Mouse (Mus musculus): ENCODE data around the gene Ifi202b. TPM values are rescaled to one million over a fixed set of nuclear protein-coding genes. Genes with fewer than 3 reads are reported as not detected.

Gene Ifi202b
- 0.14 TPM in 1 of 2 replicates, not detected in the other for polyA plus RNA-seq (2012; rRNA removed)

GRCm38 (mm10) chr1:173982694-173983305, at the start of gene Ifi202b:
Gene Ifi202b (minus strand): TSS chr1:173982744.

GRCm38 (mm10) chr1:174031698-174032097, 49.2 kb upstream of the Ifi202b start, which contains the start of gene Ifi205:
Gene Ifi205 (minus strand): TSS chr1:174031810.

GRCm38 (mm10) chr1:173941924-173942779, 40.4 kb downstream of the Ifi202b start, which contains the start of the genes Mndal and Ifi203:
Gene Mndal (minus strand): TSS chr1:173942491.
Gene Ifi203 (minus strand): TSS chr1:173942672.

Other genes starting within 250 kb of the Ifi202b start
- 1.1 TPM in 2 replicates for gene Ifi207, start 241.0 kb downstream of the Ifi202b start, polyA plus RNA-seq (2012; rRNA removed)
- gene Ifi204, start 215.8 kb downstream of the Ifi202b start, polyA plus RNA-seq (2012; rRNA removed) = 0.17 and 0.29 TPM in 2 replicates
- 0.07 TPM in 2 replicates for gene Ifi211, start 69.7 kb downstream of the Ifi202b start, polyA plus RNA-seq (2012; rRNA removed)
- gene Mndal, start 40.3 kb downstream of the Ifi202b start, polyA plus RNA-seq (2012; rRNA removed) = 0.36 and 1.5 TPM in 2 replicates
- gene Ifi203, start 40.1 kb downstream of the Ifi202b start, polyA plus RNA-seq (2012; rRNA removed) = 1.0 and 1.1 TPM in 2 replicates
- 0.21 and 0.25 TPM in 2 replicates for gene Ifi205, start 49.1 kb upstream of the Ifi202b start, polyA plus RNA-seq (2012; rRNA removed)
- gene Olfr433, start 58.0 kb upstream of the Ifi202b start, polyA plus RNA-seq (2012; rRNA removed) = 0.07 and 0.15 TPM in 2 replicates
- gene Olfr432, start 66.5 kb upstream of the Ifi202b start, polyA plus RNA-seq (2012; rRNA removed) = 0.37 TPM in 1 of 2 replicates, not detected in the other
- not detected in 2 replicates for gene Olfr430, start 83.9 kb upstream of the Ifi202b start, polyA plus RNA-seq (2012; rRNA removed)
- gene Olfr429, start 101.6 kb upstream of the Ifi202b start, polyA plus RNA-seq (2012; rRNA removed) = not detected in 2 replicates
- gene Olfr427, start 114.1 kb upstream of the Ifi202b start, polyA plus RNA-seq (2012; rRNA removed) = not detected in 2 replicates
- not detected in 2 replicates for gene Olfr231, start 138.4 kb upstream of the Ifi202b start, polyA plus RNA-seq (2012; rRNA removed)
- gene Olfr424, start 148.8 kb upstream of the Ifi202b start, polyA plus RNA-seq (2012; rRNA removed) = 0.13 TPM in 1 of 2 replicates, not detected in the other
- gene Olfr420, start 172.9 kb upstream of the Ifi202b start, polyA plus RNA-seq (2012; rRNA removed) = not detected in 2 replicates
- 0.01 TPM in 1 of 2 replicates, not detected in the other for gene Spta1, start 190.0 kb upstream of the Ifi202b start, polyA plus RNA-seq (2012; rRNA removed)